Mouse (Mus musculus) cerebellum, postnatal 14 days (tissue): ENCODE measurements around the gene Trim63.
A peak's percentile ranks its signal among the peaks of the same experiment; 100 is the strongest.

ENCODE experiments used
- DNase-seq, 2 experiments: peaks; one replicate each; pipeline ENCODE4 v3.0.0; 2021; ENCODE audit warnings: mixed read lengths in 2 of 2

Gene Trim63

GRCm38 (mm10) chr4:134371316-134371855 lies 56.5 kb downstream of the Trim63 start:
- DNase-seq = peak in 1 of 2 experiments; percentile 29

DNA sequence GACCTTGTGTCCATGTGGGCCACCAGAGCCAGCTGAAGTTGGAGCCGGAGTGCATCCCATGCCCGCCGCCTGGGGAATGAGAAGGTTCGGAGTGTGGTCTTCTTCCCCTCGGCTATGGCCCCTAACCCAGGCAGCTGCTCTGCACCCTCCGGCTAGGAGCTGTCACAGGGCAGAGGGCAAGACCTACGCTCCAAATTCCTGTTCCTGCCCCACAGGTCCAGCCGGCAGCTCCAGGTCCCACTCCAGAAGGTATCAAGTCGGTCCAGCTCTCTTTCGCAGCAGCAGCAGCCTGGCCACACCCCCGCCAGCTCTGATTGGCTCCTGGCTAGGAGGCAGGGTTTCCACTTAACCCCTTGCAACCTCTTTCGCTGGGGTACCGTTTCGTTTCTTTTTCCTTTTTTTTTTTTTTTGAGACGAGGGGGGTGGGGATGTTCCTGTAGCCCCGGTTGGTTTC lies 57.4 kb downstream of the Trim63 start:
- peak; percentile 86 to 88 for DNase-seq

- peak in 1 of 2 experiments; percentile 31 for DNase-seq
These were observed 58.4 kb downstream of the Trim63 start for GRCm38 (mm10) chr4:134373295-134373694.

GRCm38 (mm10) chr4:134374306-134374705 lies 59.4 kb downstream of the Trim63 start:
- no peak for DNase-seq

- DNase-seq = no peak
These were observed 63.2 kb downstream of the Trim63 start for GRCm38 (mm10) chr4:134378089-134378615.
